Mouse (Mus musculus): ENCODE results near the gene Ift122. TPM values are rescaled to one million over a fixed set of nuclear protein-coding genes. Genes with fewer than 3 reads are reported as not detected.

The Ift122 gene
- total RNA-seq, 2 experiments from 2014 or later = 28.7 to 30.3 TPM

- DNase-seq (ENCODE audit: low spot score in 2 of 2) = no peak
Observed at GRCm38 (mm10) chr6:115957681-115958080, 104.4 kb downstream of the Ift122 start.

GRCm38 (mm10) chr6:115958445-115958844, 105.2 kb downstream of the Ift122 start:
- no peak for DNase-seq (ENCODE audit: low spot score in 2 of 2)

GRCm38 (mm10) chr6:115959151-115959691, 106.0 kb downstream of the Ift122 start:
- DNase-seq (ENCODE audit: low spot score in 2 of 2) = no peak

- no peak for DNase-seq (ENCODE audit: low spot score in 2 of 2)
Observed at GRCm38 (mm10) chr6:115960322-115960721, 107.1 kb downstream of the Ift122 start.

GRCm38 (mm10) chr6:115961743-115962142, 108.5 kb downstream of the Ift122 start:
- no peak for DNase-seq (ENCODE audit: low spot score in 2 of 2)

GRCm38 (mm10) chr6:115962439-115963085, 109.3 kb downstream of the Ift122 start:
- DNase-seq (ENCODE audit: low spot score in 2 of 2) = no peak

GRCm38 (mm10) chr6:115963656-115964055, 110.4 kb downstream of the Ift122 start:
- no peak for DNase-seq (ENCODE audit: low spot score in 2 of 2)

- DNase-seq (ENCODE audit: low spot score in 2 of 2) = no peak
Observed at GRCm38 (mm10) chr6:115966227-115966966, 113.1 kb downstream of the Ift122 start.

GRCm38 (mm10) chr6:115967291-115967880, 114.1 kb downstream of the Ift122 start:
- DNase-seq (ENCODE audit: low spot score in 2 of 2) = no peak

- no peak for DNase-seq (ENCODE audit: low spot score in 2 of 2)
Observed at GRCm38 (mm10) chr6:115968086-115968485, 114.8 kb downstream of the Ift122 start.

- no peak for DNase-seq (ENCODE audit: low spot score in 2 of 2)
Observed at GRCm38 (mm10) chr6:115968700-115969099, 115.4 kb downstream of the Ift122 start.

- DNase-seq (ENCODE audit: low spot score in 2 of 2) = no peak
Observed at GRCm38 (mm10) chr6:115969103-115969502, 115.8 kb downstream of the Ift122 start.

GRCm38 (mm10) chr6:115969952-115970351, 116.7 kb downstream of the Ift122 start:
- no peak for DNase-seq (ENCODE audit: low spot score in 2 of 2)

- DNase-seq (ENCODE audit: low spot score in 2 of 2) = no peak
Observed at GRCm38 (mm10) chr6:115971273-115972060, 118.2 kb downstream of the Ift122 start.

- no peak for DNase-seq (ENCODE audit: low spot score in 2 of 2)
Observed at GRCm38 (mm10) chr6:115972083-115972764, 119.0 kb downstream of the Ift122 start.

- no peak for DNase-seq (ENCODE audit: low spot score in 2 of 2)
Observed at GRCm38 (mm10) chr6:115973139-115973875, 120.0 kb downstream of the Ift122 start.

- DNase-seq (ENCODE audit: low spot score in 2 of 2) = no peak
Observed at GRCm38 (mm10) chr6:115973881-115974662, 120.8 kb downstream of the Ift122 start.

- no peak for DNase-seq (ENCODE audit: low spot score in 2 of 2)
Observed at GRCm38 (mm10) chr6:115975606-115976005, 122.3 kb downstream of the Ift122 start.
